Mouse (Mus musculus) cerebellum, adult (tissue): ENCODE measurements around the gene Mcur1.

Experiments
- ATAC-seq: cut with Nextera tagmentation; 2 replicates; pipeline ENCODE4 v1.9.2; 2017; ENCODE audit warnings: mild to moderate bottlenecking, moderate library complexity, mixed read lengths; ENCODE audit not compliant: insufficient number of reproducible peaks, low FRiP score, low TSS enrichment

Gene Mcur1

GRCm38 (mm10) chr13:43530129-43530831 lies 29.7 kb downstream of the Mcur1 start:
- ATAC-seq = no peak

- no peak for ATAC-seq
These were observed 33.7 kb downstream of the Mcur1 start for GRCm38 (mm10) chr13:43526289-43526688.

- ATAC-seq = no peak
These were observed 34.4 kb downstream of the Mcur1 start for GRCm38 (mm10) chr13:43525363-43526134.

- ATAC-seq = no peak
These were observed 35.3 kb downstream of the Mcur1 start for GRCm38 (mm10) chr13:43524491-43525362.

- no peak for ATAC-seq
These were observed 36.0 kb downstream of the Mcur1 start for GRCm38 (mm10) chr13:43523906-43524480.

GRCm38 (mm10) chr13:43521940-43522339 lies 38.1 kb downstream of the Mcur1 start:
- no peak for ATAC-seq

GRCm38 (mm10) chr13:43519251-43519650 lies 40.7 kb downstream of the Mcur1 start:
- ATAC-seq = no peak

GRCm38 (mm10) chr13:43517371-43517770 lies 42.6 kb downstream of the Mcur1 start:
- no peak for ATAC-seq

- no peak for ATAC-seq
These were observed 43.1 kb downstream of the Mcur1 start for GRCm38 (mm10) chr13:43516931-43517330.

GRCm38 (mm10) chr13:43516119-43516518 lies 43.9 kb downstream of the Mcur1 start:
- no peak for ATAC-seq

GRCm38 (mm10) chr13:43514950-43515358 lies 45.0 kb downstream of the Mcur1 start:
- ATAC-seq = no peak

- no peak for ATAC-seq
These were observed 47.3 kb downstream of the Mcur1 start for GRCm38 (mm10) chr13:43512736-43513135.

- ATAC-seq = no peak
These were observed 54.2 kb downstream of the Mcur1 start for GRCm38 (mm10) chr13:43505798-43506197.

GRCm38 (mm10) chr13:43503395-43503850 lies 56.6 kb downstream of the Mcur1 start:
- no peak for ATAC-seq

GRCm38 (mm10) chr13:43501601-43502000 lies 58.4 kb downstream of the Mcur1 start:
- no peak for ATAC-seq

- ATAC-seq = no peak
These were observed 59.5 kb downstream of the Mcur1 start for GRCm38 (mm10) chr13:43500483-43500850.

GRCm38 (mm10) chr13:43499731-43500482 lies 60.1 kb downstream of the Mcur1 start:
- no peak for ATAC-seq

GRCm38 (mm10) chr13:43498849-43499248 lies 61.1 kb downstream of the Mcur1 start:
- ATAC-seq = peak; percentile 3; the same call in 1 of the 2 replicates

GRCm38 (mm10) chr13:43497769-43498168 lies 62.2 kb downstream of the Mcur1 start:
- no peak for ATAC-seq

GRCm38 (mm10) chr13:43496660-43497059 lies 63.3 kb downstream of the Mcur1 start:
- ATAC-seq = no peak
